Mouse (Mus musculus) hindbrain, embryonic 14.5 days (tissue): ENCODE measurements around the gene Ankrd63. TPM values are rescaled to one million over a fixed set of nuclear protein-coding genes. Genes with fewer than 3 reads are reported as not detected.

Source experiments
- ATAC-seq: fragments of 200-750 bp; cut with Nextera tagmentation; 2 replicates; pipeline ENCODE4 v1.8.0; 2017; ENCODE audit warnings: moderate number of reproducible peaks, mild to moderate bottlenecking, moderate TSS enrichment, moderate library complexity; ENCODE audit not compliant: low FRiP score
- DNase-seq: peaks from one replicate; pipeline ENCODE4 v3.0.0-alpha.2; 2015; ENCODE audit warnings: low spot score
- H3K27ac ChIP-seq: fragments of 300-500 bp; sonication (generic); 2 replicates; pipeline ENCODE4 v1.5.1; 2014; ENCODE audit warnings: mild to moderate bottlenecking, moderate library complexity
- H3K27me3 ChIP-seq: fragments of 300-500 bp; sonication (generic); 2 replicates; pipeline ENCODE4 v1.6.1; 2014; ENCODE audit warnings: mild to moderate bottlenecking, low read length, mixed read lengths; ENCODE audit not compliant: control insufficient read depth, insufficient read depth
- H3K36me3 ChIP-seq: fragments of 300-500 bp; sonication (generic); replicated peaks from 2 replicates; pipeline ENCODE4 v1.6.1; 2014; ENCODE audit not compliant: control insufficient read depth, insufficient read depth
- H3K4me1 ChIP-seq: fragments of 300-500 bp; sonication (generic); replicated peaks from 2 replicates; pipeline ENCODE4 v1.6.1; 2014; ENCODE audit warnings: antibody characterized with exemption, low read length, mixed read lengths; ENCODE audit not compliant: control insufficient read depth, insufficient read depth
- H3K4me2 ChIP-seq: fragments of 300-500 bp; sonication (generic); replicated peaks from 2 replicates; pipeline ENCODE4 v1.6.1; 2014; ENCODE audit warnings: mild to moderate bottlenecking, moderate library complexity
- H3K4me3 ChIP-seq: fragments of 300-500 bp; sonication (generic); replicated peaks from 2 replicates; pipeline ENCODE4 v1.5.1; 2014; ENCODE audit warnings: mild to moderate bottlenecking, low read length
- H3K9ac ChIP-seq: fragments of 300-500 bp; sonication (generic); 2 replicates; pipeline ENCODE4 v1.6.1; 2014
- H3K9me3 ChIP-seq: fragments of 300-500 bp; sonication (generic); 2 replicates; pipeline ENCODE4 v1.6.1; 2016; ENCODE audit warnings: low read length; ENCODE audit not compliant: control insufficient read depth
- WGBS: fragments of 180-500 bp; shearing (Covaris S2); extraction: QIAGEN DNeasy Blood & Tissue Kit; methylation state at CpG from one replicate; pipeline ENCODE4 v1.1.7; 2014; 5-methylcytosine and 5-hydroxymethylcytosine counted together
- polyA plus RNA-seq: library from polyadenylated mRNA; unstranded; fragments of >200 nt; fragmentation: Nextera tagmentation; extraction: Ambion mirVana; gene quantifications from 2 replicates; pipeline ENCODE4 v1.2.1, GENCODE M21; 2014

Gene Ankrd63
- polyA plus RNA-seq, 1 experiment from 2014 or later: not detected

DNA sequence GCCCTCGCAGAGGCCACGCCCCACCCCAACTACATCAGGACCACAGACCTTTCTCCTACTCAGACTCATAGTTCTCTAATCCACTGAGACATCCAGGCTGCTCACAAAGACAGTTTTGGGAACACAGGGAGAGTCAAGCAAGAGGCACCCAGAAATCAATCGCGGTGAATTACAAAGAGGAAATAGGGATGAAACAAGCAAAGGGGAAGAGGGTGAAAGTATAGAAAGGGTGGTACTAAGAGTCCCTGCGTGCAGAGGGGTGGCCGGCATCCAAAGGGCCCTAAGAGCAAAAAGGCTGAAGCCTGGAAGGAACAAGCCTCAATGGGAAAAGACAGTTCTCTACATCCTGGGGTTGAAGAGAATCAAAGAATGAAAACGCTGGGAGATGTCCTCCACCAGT is 40.9 kb upstream of the Ankrd63 start:
- DNase-seq: no peak
- Histone ChIP-seq H3K4me1 (peaks cover 36% of the 10 kb centered on the region), H3K9me3 (no peaks in the 10 kb centered on the region), H3K4me3 (peak overlapping the region; percentile 89), H3K4me2 (peak overlapping the region; percentile 84), H3K27me3 (peaks cover 4% of the 10 kb centered on the region), H3K27ac (no peak overlapping the region), H3K9ac (no peak overlapping the region), H3K36me3 (no peaks in the 10 kb centered on the region)
- ATAC-seq: no peak
- WGBS: 8% methylated on average over 7 of the region's 7 CpGs

DNA sequence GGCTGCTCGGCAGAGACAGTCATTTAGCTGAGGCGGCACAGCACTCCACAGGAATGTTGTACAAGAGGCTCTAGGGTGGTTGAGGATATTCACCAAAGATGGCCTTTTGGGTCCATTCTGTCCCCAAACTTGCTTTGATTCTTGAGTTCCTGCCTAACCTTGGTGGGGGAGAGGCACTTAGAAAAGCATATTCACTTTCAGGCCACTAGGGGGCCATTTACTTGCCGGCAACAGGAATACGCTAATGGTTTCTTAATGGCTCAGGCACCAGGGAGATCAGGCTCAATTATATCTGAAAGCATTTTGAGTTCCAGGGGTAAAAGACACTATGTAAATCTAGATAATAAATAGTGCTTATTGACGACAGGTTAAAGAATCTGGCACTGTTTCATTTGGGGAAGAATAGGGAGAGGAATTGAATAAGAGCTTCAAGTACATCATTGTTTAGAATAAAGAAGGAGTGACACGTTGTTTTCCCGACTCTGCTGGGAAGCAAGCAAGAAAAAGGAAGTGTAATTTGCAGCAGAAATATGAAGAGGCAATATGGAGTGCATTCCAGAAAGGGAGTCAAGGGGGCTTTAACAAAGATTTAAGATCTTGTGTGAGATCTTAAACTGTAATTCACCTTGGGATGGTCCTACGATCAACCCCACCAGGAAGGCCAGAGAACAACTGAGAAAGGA is 39.6 kb upstream of the Ankrd63 start:
- peak; percentile 79 for DNase-seq
- H3K4me1 ChIP-seq: peaks cover 24% of the 10 kb centered on the region
- H3K36me3 ChIP-seq: no peaks in the 10 kb centered on the region
- no peak overlapping the region for H3K9ac ChIP-seq
- H3K27ac ChIP-seq: no peak overlapping the region
- peaks cover 4% of the 10 kb centered on the region for H3K27me3 ChIP-seq
- H3K9me3 ChIP-seq: no peaks in the 10 kb centered on the region
- no peak overlapping the region for H3K4me3 ChIP-seq
- no peak overlapping the region; the same call in 1 of the 2 replicates for H3K4me2 ChIP-seq
- 22% methylated on average over 8 of the region's 8 CpGs for WGBS
- no peak for ATAC-seq

DNA sequence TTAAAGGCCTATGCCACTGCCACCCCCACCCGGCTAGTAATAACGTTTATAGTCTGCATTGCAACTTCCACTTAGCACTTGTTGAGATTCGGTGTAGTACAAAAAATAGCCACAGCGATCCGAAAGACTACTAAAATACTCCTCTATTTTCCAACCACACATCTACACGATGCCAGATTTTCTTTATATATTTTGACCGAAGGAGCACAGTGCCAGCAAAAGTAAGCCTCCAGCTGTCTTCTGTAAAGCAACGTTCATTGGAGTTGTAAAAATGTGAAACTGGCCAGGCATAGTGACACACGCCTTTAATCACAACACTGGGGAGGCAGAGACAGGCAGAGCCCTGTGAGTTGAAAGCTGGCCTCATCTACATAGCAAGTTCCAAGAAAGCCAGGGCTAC is 37.4 kb upstream of the Ankrd63 start:
- Histone ChIP-seq H3K9me3 (no peaks in the 10 kb centered on the region), H3K27ac (no peak overlapping the region), H3K4me2 (no peak overlapping the region), H3K36me3 (no peaks in the 10 kb centered on the region), H3K9ac (no peak overlapping the region), H3K27me3 (peaks cover 4% of the 10 kb centered on the region), H3K4me1 (peaks cover 9% of the 10 kb centered on the region; the same call in 1 of the 2 replicates), H3K4me3 (no peak overlapping the region)
- no peak for DNase-seq
- no peak for ATAC-seq
- WGBS: 77% methylated on average over 9 of the region's 9 CpGs

DNA sequence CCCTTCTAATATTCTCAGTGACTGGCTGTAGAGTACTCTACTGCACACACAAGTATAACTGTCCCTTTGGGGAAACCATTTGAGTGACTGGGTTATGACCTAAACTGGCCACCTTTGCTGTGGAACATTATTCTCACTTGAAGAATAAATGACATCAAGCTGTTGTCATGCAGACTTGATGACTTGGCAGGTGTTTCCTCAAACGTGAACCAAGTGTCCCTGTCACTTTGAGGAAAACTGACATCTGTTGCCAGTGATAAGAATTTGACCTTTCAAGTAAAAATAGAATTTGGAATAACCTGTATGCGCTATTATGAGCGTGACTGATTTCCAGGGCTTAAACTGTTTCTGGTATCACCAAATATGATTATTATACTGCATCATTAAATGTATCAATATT is 36.6 kb upstream of the Ankrd63 start:
- Histone ChIP-seq H3K4me3 (no peak overlapping the region), H3K36me3 (no peaks in the 10 kb centered on the region), H3K4me2 (no peak overlapping the region), H3K9ac (no peak overlapping the region), H3K4me1 (peaks cover 9% of the 10 kb centered on the region; the same call in 1 of the 2 replicates), H3K9me3 (no peaks in the 10 kb centered on the region), H3K27ac (no peak overlapping the region), H3K27me3 (peaks cover 4% of the 10 kb centered on the region)
- ATAC-seq (no peak), DNase-seq (no peak)
- 70% methylated on average over 3 of the region's 3 CpGs for WGBS

DNA sequence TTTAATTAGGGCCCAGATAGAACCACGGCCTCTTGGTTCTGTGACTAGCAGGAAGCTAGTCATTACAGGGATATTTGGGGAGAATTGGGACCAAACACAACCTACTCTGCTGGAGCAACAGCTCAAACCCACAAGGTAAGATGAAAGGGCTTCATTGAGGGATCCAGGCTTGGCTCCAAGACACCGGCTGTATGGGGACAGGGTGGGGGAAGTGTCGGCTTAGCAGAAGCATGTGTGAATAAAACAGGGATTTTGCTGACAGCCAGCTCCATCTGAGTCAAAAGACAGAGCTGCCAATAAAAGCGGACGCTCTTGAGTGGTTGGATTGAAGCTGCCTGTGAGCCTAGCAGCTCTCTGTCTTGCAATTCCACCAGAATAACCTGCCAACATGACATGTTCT is 29.6 kb upstream of the Ankrd63 start:
- H3K4me2 ChIP-seq: no peak overlapping the region
- H3K27me3 ChIP-seq: peaks cover 14% of the 10 kb centered on the region; the same call in 1 of the 2 replicates
- H3K4me3 ChIP-seq: no peak overlapping the region
- H3K9ac ChIP-seq: no peak overlapping the region
- no peaks in the 10 kb centered on the region for H3K4me1 ChIP-seq
- no peaks in the 10 kb centered on the region for H3K9me3 ChIP-seq
- WGBS: 59% methylated on average over 5 of the region's 5 CpGs
- H3K27ac ChIP-seq: no peak overlapping the region
- H3K36me3 ChIP-seq: no peaks in the 10 kb centered on the region
- ATAC-seq (no peak), DNase-seq (no peak)

DNA sequence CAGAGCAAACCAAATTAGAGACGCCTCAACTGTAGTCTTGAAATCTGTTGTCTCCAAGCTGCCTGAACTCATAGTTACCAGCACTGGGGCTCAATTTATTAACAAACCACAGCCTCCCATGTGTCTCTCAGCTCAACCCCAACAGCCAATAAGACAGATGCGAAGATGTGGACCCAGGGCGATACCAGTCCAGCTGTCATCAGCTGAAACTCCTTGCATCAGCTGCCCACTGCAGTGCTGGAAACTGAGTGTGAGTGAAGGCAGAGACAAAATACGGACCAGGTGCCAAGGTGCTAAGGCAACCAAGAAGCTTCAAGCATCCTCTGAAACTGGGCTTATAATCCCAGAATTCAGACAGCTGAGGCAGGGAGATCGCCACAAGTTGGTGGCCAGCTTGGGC is 28.2 kb upstream of the Ankrd63 start:
- Histone ChIP-seq H3K4me1 (no peaks in the 10 kb centered on the region), H3K4me2 (no peak overlapping the region), H3K9me3 (no peaks in the 10 kb centered on the region), H3K4me3 (no peak overlapping the region), H3K27ac (no peak overlapping the region), H3K9ac (no peak overlapping the region), H3K36me3 (no peaks in the 10 kb centered on the region), H3K27me3 (peaks cover 20% of the 10 kb centered on the region; the same call in 1 of the 2 replicates)
- WGBS: 79% methylated on average over 5 of the region's 5 CpGs
- DNase-seq (no peak), ATAC-seq (no peak)

DNA sequence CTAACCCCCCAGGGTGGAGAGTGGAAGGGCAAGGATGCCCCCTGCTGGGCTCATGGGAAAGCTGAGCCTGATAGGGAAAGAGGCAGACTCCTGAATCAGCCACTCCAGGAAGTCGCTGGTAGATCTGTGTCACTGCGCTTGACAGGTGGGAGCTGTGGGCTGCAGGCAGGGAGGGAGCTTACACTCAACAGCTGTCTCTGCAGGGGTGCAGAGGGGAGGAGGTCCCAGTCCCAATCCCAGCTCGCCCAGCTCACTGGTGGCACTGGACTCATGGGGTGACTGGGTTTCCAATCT is 26.8 kb upstream of the Ankrd63 start:
- Histone ChIP-seq H3K27ac (no peak overlapping the region), H3K27me3 (peaks cover 20% of the 10 kb centered on the region; the same call in 1 of the 2 replicates), H3K4me1 (no peaks in the 10 kb centered on the region), H3K36me3 (no peaks in the 10 kb centered on the region), H3K4me2 (no peak overlapping the region), H3K9ac (no peak overlapping the region), H3K9me3 (no peaks in the 10 kb centered on the region), H3K4me3 (no peak overlapping the region)
- peak; percentile 54 for DNase-seq
- 12% methylated on average over 3 of the region's 3 CpGs for WGBS
- ATAC-seq: peak; percentile 48; the same call in 1 of the 2 replicates

DNA sequence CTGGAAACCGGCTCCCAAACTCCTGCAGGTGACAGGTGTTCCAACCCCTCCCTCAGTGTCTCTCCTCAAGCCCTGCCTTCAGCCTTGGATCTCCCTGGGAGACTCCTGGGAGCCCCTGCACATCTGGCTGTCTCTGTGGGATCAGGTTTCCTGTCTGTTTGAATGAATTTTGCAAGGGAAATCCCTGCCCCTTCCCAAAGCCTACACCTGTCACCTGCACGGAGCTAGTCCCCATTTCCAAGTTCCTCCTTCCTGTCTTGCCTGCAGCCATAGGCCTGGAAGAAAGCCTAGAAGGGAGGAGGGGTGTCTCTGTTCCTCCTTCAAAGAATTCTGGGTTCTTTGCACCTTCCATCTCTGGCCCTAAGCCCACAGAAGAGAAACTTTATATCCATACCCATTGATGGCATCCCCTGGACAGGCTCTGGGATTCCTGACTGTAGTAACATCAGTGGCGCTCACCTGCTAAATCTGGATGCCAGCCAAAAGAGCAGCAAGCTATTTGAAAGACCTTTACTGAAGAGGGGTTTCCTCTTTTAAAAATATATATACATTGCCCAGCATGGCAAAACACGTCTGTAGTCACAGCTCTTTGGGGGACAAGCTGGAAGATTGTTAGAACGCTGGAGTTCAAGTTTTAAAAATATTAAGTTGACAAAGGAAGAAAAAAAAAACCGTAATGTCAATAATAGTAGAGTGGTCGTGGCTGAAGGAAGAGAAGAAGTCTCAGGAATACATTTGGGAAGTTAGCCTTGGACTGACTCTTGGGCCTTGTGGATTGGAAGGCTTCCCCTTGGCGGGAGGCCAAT is 26.3 kb upstream of the Ankrd63 start:
- H3K9me3 ChIP-seq: no peaks in the 10 kb centered on the region
- no peak overlapping the region for H3K4me2 ChIP-seq
- H3K4me1 ChIP-seq: no peaks in the 10 kb centered on the region
- no peak overlapping the region for H3K9ac ChIP-seq
- DNase-seq (no peak), ATAC-seq (no peak)
- H3K4me3 ChIP-seq: no peak overlapping the region
- H3K27ac ChIP-seq: no peak overlapping the region
- no peaks in the 10 kb centered on the region for H3K36me3 ChIP-seq
- WGBS: 30% methylated on average over 8 of the region's 8 CpGs
- H3K27me3 ChIP-seq: peaks cover 20% of the 10 kb centered on the region; the same call in 1 of the 2 replicates

DNA sequence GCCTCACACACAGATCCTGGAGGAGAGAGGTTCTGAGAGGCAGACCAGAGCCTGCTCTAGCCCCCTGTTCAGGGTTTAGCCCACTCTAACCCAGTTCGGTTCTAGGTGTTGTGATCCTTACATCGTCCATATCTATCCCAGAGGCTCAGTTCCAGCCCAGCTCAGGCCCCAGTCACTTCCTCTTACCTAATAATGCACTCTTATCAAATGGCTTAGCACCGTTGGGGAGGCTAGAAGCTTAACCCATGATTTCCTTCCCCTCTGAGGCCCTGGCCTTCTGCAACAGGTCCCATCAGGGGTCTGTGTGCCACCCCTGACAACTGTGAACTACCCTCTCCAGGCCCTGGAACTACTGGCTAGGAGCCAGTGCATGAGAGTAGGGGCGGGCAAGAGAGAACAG is 25.4 kb upstream of the Ankrd63 start:
- Histone ChIP-seq H3K4me2 (no peak overlapping the region), H3K36me3 (no peaks in the 10 kb centered on the region), H3K9me3 (no peaks in the 10 kb centered on the region), H3K27me3 (peaks cover 20% of the 10 kb centered on the region; the same call in 1 of the 2 replicates), H3K9ac (no peak overlapping the region), H3K4me3 (no peak overlapping the region), H3K4me1 (no peaks in the 10 kb centered on the region), H3K27ac (no peak overlapping the region)
- ATAC-seq: no peak
- 59% methylated on average over 4 of the region's 4 CpGs for WGBS
- no peak for DNase-seq
